Mouse (Mus musculus): Measurements from ENCODE around the gene Sh3bp4. TPM values are rescaled to one million over a fixed set of nuclear protein-coding genes. Genes with fewer than 3 reads are reported as not detected.

Gene Sh3bp4
- total RNA-seq, 2 experiments from 2014 or later, result 16.0 to 21.0 TPM

GRCm38 (mm10) chr1:89153203-89153602, 83.0 kb downstream of the Sh3bp4 start:
- intact Hi-C loops (cut with DNase I), result no loop called here
- no peak for DNase-seq (ENCODE audit: low spot score in 2 of 2)

GRCm38 (mm10) chr1:89163483-89163882, 93.3 kb downstream of the Sh3bp4 start:
- no peak for DNase-seq (ENCODE audit: low spot score in 2 of 2)
- intact Hi-C loops (cut with DNase I), result no loop called here

- intact Hi-C loops (cut with DNase I), result no loop called here
- peak; percentile 26 to 43 for DNase-seq (ENCODE audit: low spot score in 2 of 2)
These were observed 94.1 kb downstream of the Sh3bp4 start for GRCm38 (mm10) chr1:89164281-89164680.

- DNase-seq (ENCODE audit: low spot score in 2 of 2), result no peak
- intact Hi-C loops (cut with DNase I), result no loop called here
These were observed 94.5 kb downstream of the Sh3bp4 start for GRCm38 (mm10) chr1:89164685-89165084.

- no peak for DNase-seq (ENCODE audit: low spot score in 2 of 2)
- intact Hi-C loops (cut with DNase I), result no loop called here
These were observed 96.6 kb downstream of the Sh3bp4 start for GRCm38 (mm10) chr1:89166814-89167249.

- peak in 1 of 2 experiments; percentile 37 for DNase-seq (ENCODE audit: low spot score in 2 of 2)
- intact Hi-C loops (cut with DNase I), result loop anchor here (5.0 kb wide), 1 partner anchor 34 kb away; no protein-coding TSS in a partner anchor
These were observed 101.1 kb downstream of the Sh3bp4 start for GRCm38 (mm10) chr1:89171275-89171767.

- intact Hi-C loops (cut with DNase I), result loop anchor here (5.0 kb wide), 1 partner anchor 37 kb away; no protein-coding TSS in a partner anchor
These were observed 104.4 kb downstream of the Sh3bp4 start for GRCm38 (mm10) chr1:89174621-89175020.

GRCm38 (mm10) chr1:89175355-89175754, 105.1 kb downstream of the Sh3bp4 start:
- intact Hi-C loops (cut with DNase I), result no loop called here
- DNase-seq (ENCODE audit: low spot score in 2 of 2), result no peak

More at GRCm38 (mm10) chr1:89174621-89175020, 104.4 kb downstream of the Sh3bp4 start:
- no peak for DNase-seq (ENCODE audit: low spot score in 2 of 2)

- DNase-seq (ENCODE audit: low spot score in 2 of 2), result no peak
- intact Hi-C loops (cut with DNase I), result no loop called here
These were observed 113.1 kb downstream of the Sh3bp4 start for GRCm38 (mm10) chr1:89183261-89183831.

- intact Hi-C loops (cut with DNase I), result no loop called here
- DNase-seq (ENCODE audit: low spot score in 2 of 2), result no peak
These were observed 114.0 kb downstream of the Sh3bp4 start for GRCm38 (mm10) chr1:89184111-89184785.

- intact Hi-C loops (cut with DNase I), result no loop called here
- DNase-seq (ENCODE audit: low spot score in 2 of 2), result no peak
These were observed 114.6 kb downstream of the Sh3bp4 start for GRCm38 (mm10) chr1:89184839-89185238.

GRCm38 (mm10) chr1:89187441-89187840, 117.2 kb downstream of the Sh3bp4 start:
- no peak for DNase-seq (ENCODE audit: low spot score in 2 of 2)
- intact Hi-C loops (cut with DNase I), result no loop called here

GRCm38 (mm10) chr1:89188091-89188490, 117.9 kb downstream of the Sh3bp4 start:
- DNase-seq (ENCODE audit: low spot score in 2 of 2), result no peak
- intact Hi-C loops (cut with DNase I), result no loop called here

GRCm38 (mm10) chr1:89189204-89189603, 119.0 kb downstream of the Sh3bp4 start:
- intact Hi-C loops (cut with DNase I), result no loop called here
- DNase-seq (ENCODE audit: low spot score in 2 of 2), result no peak

- intact Hi-C loops (cut with DNase I), result loop anchor here (5.0 to 10.0 kb wide), 5 partner anchors 48 to 836 kb away; partner anchors contain the start of gene Sh3bp4
- DNase-seq (ENCODE audit: low spot score in 2 of 2), result no peak
These were observed 120.4 kb downstream of the Sh3bp4 start for GRCm38 (mm10) chr1:89190621-89191020.

- intact Hi-C loops (cut with DNase I), result loop anchor here (5.0 to 10.0 kb wide), 5 partner anchors 49 to 836 kb away; partner anchors contain the start of gene Sh3bp4
These were observed 121.0 kb downstream of the Sh3bp4 start for GRCm38 (mm10) chr1:89191127-89191740.

GRCm38 (mm10) chr1:89192536-89193220, 122.5 kb downstream of the Sh3bp4 start:
- intact Hi-C loops (cut with DNase I), result loop anchor here (5.0 to 10.0 kb wide), 5 partner anchors 50 to 838 kb away; partner anchors contain the start of gene Sh3bp4
- no peak for DNase-seq (ENCODE audit: low spot score in 2 of 2)

More at GRCm38 (mm10) chr1:89191127-89191740, 121.0 kb downstream of the Sh3bp4 start:
- DNase-seq (ENCODE audit: low spot score in 2 of 2), result peak in 1 of 2 experiments; percentile 49

- peak in 1 of 2 experiments; percentile 39 for DNase-seq (ENCODE audit: low spot score in 2 of 2)
- intact Hi-C loops (cut with DNase I), result loop anchor here (5.0 to 10.0 kb wide), 5 partner anchors 51 to 839 kb away; partner anchors contain the start of gene Sh3bp4
These were observed 123.4 kb downstream of the Sh3bp4 start for GRCm38 (mm10) chr1:89193576-89193975.
